Mouse (Mus musculus) kidney, postnatal 0 days (tissue): ENCODE measurements around the gene Pid1. TPM values are rescaled to one million over a fixed set of nuclear protein-coding genes. Genes with fewer than 3 reads are reported as not detected.
"Not testable (repeated sequence)": the region's sequence is repeated elsewhere in the genome, so short reads cannot be mapped to it uniquely, and the experiment has no call there.

Source experiments
- ATAC-seq: fragments of 200-750 bp; cut with Nextera tagmentation; replicated peaks from 2 replicates; pipeline ENCODE4 v1.8.0; 2017; ENCODE audit warnings: low read depth, moderate number of reproducible peaks, moderate TSS enrichment, moderate library complexity; ENCODE audit not compliant: low FRiP score
- DNase-seq: peaks from one replicate; pipeline ENCODE4 v3.0.0-alpha.2; 2016; ENCODE audit warnings: low spot score
- H3K27ac ChIP-seq: fragments of 300-500 bp; sonication (generic); 2 replicates; pipeline ENCODE4 v1.5.1; 2014; ENCODE audit warnings: mild to moderate bottlenecking
- H3K27me3 ChIP-seq: fragments of 300-500 bp; sonication (generic); 2 replicates; pipeline ENCODE4 v1.6.1; 2014; ENCODE audit warnings: low read length, mixed read lengths; ENCODE audit not compliant: insufficient read depth
- H3K36me3 ChIP-seq: fragments of 300-500 bp; sonication (generic); 2 replicates; pipeline ENCODE4 v1.6.1; 2014; ENCODE audit warnings: low read length, mixed read lengths; ENCODE audit not compliant: insufficient read depth
- H3K4me1 ChIP-seq: fragments of 300-500 bp; sonication (generic); replicated peaks from 2 replicates; pipeline ENCODE4 v1.6.1; 2014; ENCODE audit warnings: antibody characterized with exemption, low read length, mixed read lengths; ENCODE audit not compliant: insufficient read depth
- H3K4me2 ChIP-seq: fragments of 300-500 bp; sonication (generic); 2 replicates; pipeline ENCODE4 v1.6.1; 2014; ENCODE audit warnings: mild to moderate bottlenecking, low read length, moderate library complexity, mixed read lengths
- H3K4me3 ChIP-seq: fragments of 300-500 bp; sonication (generic); replicated peaks from 2 replicates; pipeline ENCODE4 v1.5.1; 2014; ENCODE audit warnings: low read depth, low read length
- H3K9ac ChIP-seq: fragments of 300-500 bp; sonication (generic); 2 replicates; pipeline ENCODE4 v1.6.1; 2014; ENCODE audit warnings: low read depth, low read length
- H3K9me3 ChIP-seq: fragments of 300-500 bp; sonication (generic); replicated peaks from 2 replicates; pipeline ENCODE4 v1.6.1; 2016; ENCODE audit warnings: low read length, inconsistent platforms, mixed read lengths
- CTCF ChIP-seq: IDR thresholded peaks from 2 replicates; pipeline ENCODE4 v1.5.1; 2016; ENCODE audit warnings: antibody characterized with exemption, low read depth, mild to moderate bottlenecking, moderate library complexity
- whole genome bisulfite sequencing: fragments of 180-500 bp; shearing (Covaris S2); extraction: QIAGEN DNeasy Blood & Tissue Kit; methylation state at CpG from one replicate; pipeline ENCODE4 v1.1.7; 2014; 5-methylcytosine and 5-hydroxymethylcytosine counted together
- polyA plus RNA-seq: library from polyadenylated mRNA; unstranded; fragments of >200 nt; fragmentation: Nextera tagmentation; extraction: Ambion mirVana; gene quantifications from 2 replicates; pipeline ENCODE4 v1.2.1, GENCODE M21; 2015

The Pid1 gene
- polyA plus RNA-seq, 1 experiment from 2014 or later = 21.2 TPM

DNA sequence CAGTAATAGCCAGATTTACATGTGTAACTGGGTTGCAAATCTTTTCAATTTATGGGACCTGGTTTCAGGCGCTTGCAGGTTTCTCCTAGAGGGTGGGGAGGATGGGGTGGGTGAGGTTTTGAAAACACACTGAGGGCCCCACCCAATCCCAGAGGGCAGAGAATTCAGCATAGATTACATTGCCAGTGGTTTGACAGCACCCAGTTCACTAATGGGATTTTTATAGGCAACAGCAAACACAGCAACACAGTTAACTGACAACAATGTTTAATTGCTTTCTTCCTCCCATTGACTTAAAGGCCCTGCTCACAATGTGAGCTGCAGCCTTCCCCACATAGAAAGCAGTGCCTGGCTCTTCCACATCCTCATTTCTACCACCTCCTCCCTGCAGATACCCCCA, 1.8 kb downstream of the Pid1 start:
- Histone ChIP-seq H3K4me2 (no peak overlapping the region), H3K4me3 (no peak overlapping the region), H3K27ac (no peak overlapping the region), H3K27me3 (no peaks in the 10 kb centered on the region), H3K9me3 (no peaks in the 10 kb centered on the region), H3K36me3 (no peaks in the 10 kb centered on the region), H3K9ac (no peak overlapping the region), H3K4me1 (no peaks in the 10 kb centered on the region; the same call in 1 of the 2 replicates)
- 29% methylated on average over 1 of the region's 1 CpGs for WGBS
- no peak for TF ChIP-seq CTCF
- ATAC-seq (no peak), DNase-seq (peak; percentile 60)

DNA sequence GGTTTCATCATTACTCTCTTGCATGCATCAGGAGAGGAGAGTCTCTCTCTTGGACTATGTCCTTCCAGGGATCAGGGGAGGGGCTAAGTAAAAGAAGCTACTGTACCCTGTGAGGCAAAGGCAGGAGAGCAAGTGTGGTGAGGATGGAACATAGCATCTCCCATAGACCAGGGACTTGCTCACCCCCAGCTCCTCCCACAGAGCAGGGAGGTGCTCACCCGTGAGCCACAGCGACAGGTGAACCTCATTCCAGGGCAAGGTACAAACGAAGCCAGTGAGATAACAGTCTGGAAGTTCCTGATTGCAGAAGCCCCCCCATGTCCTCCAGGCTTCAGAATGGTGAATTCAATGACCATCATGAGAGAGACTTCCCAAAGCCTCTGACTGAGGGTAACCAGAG, 2.6 kb downstream of the Pid1 start:
- DNase-seq (no peak), ATAC-seq (0 out of 2 replicates have a peak, but pooled peaks have one; percentile 40)
- no peak for TF ChIP-seq CTCF
- Histone ChIP-seq H3K27ac (no peak overlapping the region), H3K27me3 (no peaks in the 10 kb centered on the region), H3K4me2 (no peak overlapping the region), H3K9ac (no peak overlapping the region), H3K4me3 (no peak overlapping the region), H3K9me3 (no peaks in the 10 kb centered on the region), H3K36me3 (no peaks in the 10 kb centered on the region), H3K4me1 (no peaks in the 10 kb centered on the region; the same call in 1 of the 2 replicates)
- 66% methylated on average over 3 of the region's 3 CpGs for WGBS

DNA sequence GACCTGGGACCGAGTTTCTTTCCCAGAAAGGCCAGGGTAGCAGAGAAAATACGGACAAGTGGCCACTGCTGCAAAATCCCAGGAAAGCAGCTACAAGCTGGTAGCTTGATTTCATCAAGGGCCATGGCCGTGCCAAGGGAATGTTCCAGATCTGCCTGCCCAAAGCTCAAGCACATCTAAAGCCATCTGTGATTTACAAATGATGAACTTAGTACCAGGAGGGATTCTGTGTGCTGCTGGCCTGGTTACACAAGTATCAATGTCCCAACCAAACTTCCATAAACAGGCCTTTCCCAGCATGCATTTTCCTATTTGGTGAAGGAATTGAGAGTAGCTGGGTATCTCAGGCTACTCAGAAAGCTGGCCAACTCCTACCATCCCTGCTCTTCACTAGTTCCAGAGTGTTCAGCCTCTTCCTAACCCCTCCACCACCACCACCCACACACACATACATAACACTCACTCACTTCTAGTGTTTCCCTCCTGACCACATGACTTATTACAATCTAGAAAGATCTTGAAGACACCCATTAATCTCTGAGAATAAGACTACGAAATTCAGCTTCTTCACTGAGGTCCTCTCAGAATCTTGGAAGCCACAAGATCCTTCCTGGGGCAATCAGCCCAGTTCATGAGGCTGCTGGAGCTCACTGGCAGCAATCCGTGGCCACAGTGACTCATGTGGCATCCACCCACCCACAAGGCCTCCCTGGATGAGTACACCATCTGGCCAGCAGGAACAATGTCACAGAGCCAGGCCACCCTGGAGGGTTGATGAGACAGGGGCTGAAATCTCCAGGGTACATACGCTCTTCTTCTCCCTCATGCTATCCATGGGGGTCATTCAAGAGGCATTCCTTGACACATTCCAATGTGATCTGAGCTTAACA, 4.1 kb downstream of the Pid1 start:
- no peak for TF ChIP-seq CTCF
- no peak overlapping the region for H3K27ac ChIP-seq
- ATAC-seq = no peak
- H3K9me3 ChIP-seq = no peaks in the 10 kb centered on the region
- WGBS = 83% methylated on average over 6 of the region's 6 CpGs
- H3K36me3 ChIP-seq = no peaks in the 10 kb centered on the region
- H3K4me1 ChIP-seq = no peaks in the 10 kb centered on the region; the same call in 1 of the 2 replicates
- no peak overlapping the region for H3K4me2 ChIP-seq
- DNase-seq = no peak
- no peak overlapping the region for H3K9ac ChIP-seq
- no peak overlapping the region for H3K4me3 ChIP-seq
- H3K27me3 ChIP-seq = no peaks in the 10 kb centered on the region

DNA sequence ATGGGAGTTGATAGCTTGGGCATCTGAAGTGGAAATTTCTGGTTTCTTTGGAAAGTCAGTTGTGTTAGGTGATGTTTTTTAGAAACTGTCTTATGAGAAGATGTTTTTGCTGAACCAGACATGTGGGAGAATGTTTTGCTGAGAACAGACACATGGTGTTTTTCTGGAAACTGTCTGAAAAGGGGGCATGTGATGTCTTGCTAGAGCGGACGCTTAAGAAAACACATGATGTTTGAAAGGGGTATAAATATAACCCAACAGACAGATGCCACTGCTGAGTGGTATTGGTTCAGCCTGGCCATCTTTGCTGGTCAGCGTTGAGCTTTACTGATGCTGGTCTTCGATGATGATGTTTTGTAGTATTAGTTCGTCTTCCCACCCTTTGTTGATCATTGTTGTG, 6.8 kb downstream of the Pid1 start:
- WGBS = 88% methylated on average over 5 of the region's 5 CpGs

DNA sequence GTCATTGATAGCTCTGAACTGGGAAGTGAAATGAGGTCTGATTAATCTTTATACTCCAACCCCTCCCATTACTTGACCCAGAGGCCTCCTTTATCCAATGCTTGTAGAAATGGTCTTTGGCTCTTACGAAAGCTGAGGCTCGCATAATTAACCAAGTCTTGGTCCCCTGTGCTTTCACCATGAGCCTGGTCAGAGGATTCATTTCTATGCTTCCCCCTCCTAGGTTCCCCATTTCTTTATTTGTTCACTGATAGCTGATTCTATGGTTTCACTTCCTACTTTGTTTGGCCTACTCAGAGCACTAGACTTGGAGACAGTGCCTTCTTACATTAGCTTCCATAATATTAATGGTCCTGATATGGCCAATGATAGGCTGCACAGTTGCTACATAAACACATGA, 13.7 kb downstream of the Pid1 start:
- ATAC-seq = no peak
- no peak overlapping the region for H3K9ac ChIP-seq
- TF ChIP-seq CTCF = no peak
- no peak overlapping the region for H3K27ac ChIP-seq
- no peak overlapping the region for H3K4me3 ChIP-seq
- WGBS = 92% methylated on average over 2 of the region's 2 CpGs
- no peak overlapping the region for H3K4me2 ChIP-seq
- H3K27me3 ChIP-seq = no peaks in the 10 kb centered on the region
- no peaks in the 10 kb centered on the region for H3K4me1 ChIP-seq
- H3K9me3 ChIP-seq = no peaks in the 10 kb centered on the region
- no peaks in the 10 kb centered on the region for H3K36me3 ChIP-seq
- DNase-seq = no peak

More for the DNA sequence above, 6.8 kb downstream of the Pid1 start:
- H3K27me3 ChIP-seq = no peaks in the 10 kb centered on the region
- H3K4me3 ChIP-seq = no peak overlapping the region
- no peak overlapping the region for H3K27ac ChIP-seq
- no peaks in the 10 kb centered on the region for H3K36me3 ChIP-seq
- H3K9me3 ChIP-seq = no peaks in the 10 kb centered on the region
- no peaks in the 10 kb centered on the region; the same call in 1 of the 2 replicates for H3K4me1 ChIP-seq
- TF ChIP-seq CTCF = no peak
- DNase-seq (no peak), ATAC-seq (no peak)
- H3K9ac ChIP-seq = no peak overlapping the region
- H3K4me2 ChIP-seq = no peak overlapping the region

DNA sequence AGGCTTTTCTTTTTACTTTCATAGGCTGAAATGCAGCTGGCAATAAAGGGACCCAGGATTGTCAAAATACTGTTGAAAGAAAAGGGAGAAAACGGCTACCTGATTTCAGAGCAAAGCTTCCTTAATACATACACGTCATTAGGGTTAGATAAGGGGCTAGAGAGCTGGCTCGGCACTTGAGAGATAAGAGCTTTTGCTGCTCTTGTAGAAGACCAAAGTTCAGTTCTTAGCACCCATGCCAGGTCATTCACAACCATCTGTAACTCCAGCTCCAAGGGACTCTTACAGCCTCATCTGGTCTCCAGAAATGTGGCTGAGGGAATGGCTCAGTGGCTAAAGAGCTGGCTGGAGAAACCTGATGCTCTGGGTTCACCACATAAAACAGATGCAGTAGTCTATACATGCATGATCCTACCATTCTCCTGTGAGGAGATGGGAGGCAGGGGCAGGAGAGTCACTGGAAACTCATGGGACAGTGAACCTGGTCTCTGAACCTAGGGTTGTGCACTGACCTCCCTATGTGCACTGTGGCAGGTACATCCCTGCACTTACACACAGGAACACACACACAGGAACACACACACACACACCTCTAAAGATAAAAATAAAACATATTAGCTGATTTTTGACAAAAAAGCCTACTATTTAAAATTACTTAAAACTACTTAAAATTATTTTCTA, 16.0 kb downstream of the Pid1 start:
- H3K4me2 ChIP-seq = no peak overlapping the region
- H3K27me3 ChIP-seq = no peaks in the 10 kb centered on the region
- 83% methylated on average over 3 of the region's 3 CpGs for WGBS
- no peak overlapping the region for H3K4me3 ChIP-seq
- ATAC-seq (no peak), DNase-seq (no peak)
- no peak overlapping the region for H3K27ac ChIP-seq
- no peaks in the 10 kb centered on the region for H3K4me1 ChIP-seq
- H3K9me3 ChIP-seq = no peaks in the 10 kb centered on the region
- no peak overlapping the region for H3K9ac ChIP-seq
- no peaks in the 10 kb centered on the region for H3K36me3 ChIP-seq
- TF ChIP-seq CTCF = no peak

DNA sequence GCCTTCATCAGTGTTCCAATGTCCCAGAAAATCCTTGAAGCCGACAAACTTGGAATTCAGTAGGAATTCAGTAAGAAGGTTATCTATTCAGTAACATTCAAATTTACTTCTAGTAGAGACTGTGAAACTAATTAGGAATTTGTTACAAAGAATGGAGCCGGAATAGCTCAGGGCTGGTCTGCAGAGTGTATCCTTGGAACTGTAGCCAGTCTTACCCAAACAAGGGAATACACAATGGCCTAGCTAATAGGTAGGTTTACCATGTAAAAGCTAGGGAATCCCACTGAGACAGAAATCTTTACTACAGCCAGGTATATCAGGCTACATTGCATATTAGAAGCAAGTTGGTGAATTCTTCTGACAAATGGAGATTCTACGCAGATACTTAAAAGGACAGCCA, 31.2 kb downstream of the Pid1 start:
- H3K4me2 ChIP-seq, ATAC-seq, H3K36me3 ChIP-seq, H3K9me3 ChIP-seq, H3K9ac ChIP-seq, DNase-seq, H3K4me1 ChIP-seq, H3K27me3 ChIP-seq, H3K4me3 ChIP-seq, H3K27ac ChIP-seq: not testable (repeated sequence)
- 63% methylated on average over 3 of the region's 3 CpGs for WGBS

DNA sequence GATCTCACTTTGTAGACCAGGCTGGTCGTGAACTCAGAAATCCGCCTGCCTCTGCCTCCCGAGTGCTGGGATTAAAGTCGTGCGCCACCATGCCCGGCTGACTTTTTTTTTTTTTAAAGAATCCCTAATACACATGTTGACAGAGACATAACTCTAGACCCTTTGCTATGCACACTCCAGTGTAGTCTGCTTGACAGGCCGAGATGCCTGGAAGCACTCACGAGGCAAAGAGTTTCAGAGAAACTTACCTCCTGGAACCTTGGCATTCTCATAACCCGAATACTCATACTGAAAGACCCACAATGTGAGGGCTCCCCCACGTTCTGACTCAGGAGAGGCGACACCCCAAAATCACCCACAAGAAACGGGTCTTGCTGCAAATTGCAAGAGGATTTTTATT, 32.1 kb downstream of the Pid1 start:
- H3K9ac ChIP-seq, ATAC-seq, H3K4me1 ChIP-seq, H3K36me3 ChIP-seq, H3K9me3 ChIP-seq, H3K4me2 ChIP-seq, DNase-seq, H3K27me3 ChIP-seq, H3K27ac ChIP-seq, H3K4me3 ChIP-seq: not testable (repeated sequence)
- 84% methylated on average over 12 of the region's 12 CpGs for WGBS
